Mouse (Mus musculus): ENCODE data around the gene Slc22a23.

- no peak for TF ChIP-seq CTCF (IDR thresholded peaks at IDR 0.05; ENCODE audit: low read depth)
- TF ChIP-seq EP300 (IDR thresholded peaks at IDR 0.05; ENCODE audit: low read depth), result no peak
Observed at GRCm38 (mm10) chr13:34355656-34356055, 10.7 kb upstream of the Slc22a23 start.
